Mouse (Mus musculus): ENCODE measurements around the gene Tmem151a.

DNA sequence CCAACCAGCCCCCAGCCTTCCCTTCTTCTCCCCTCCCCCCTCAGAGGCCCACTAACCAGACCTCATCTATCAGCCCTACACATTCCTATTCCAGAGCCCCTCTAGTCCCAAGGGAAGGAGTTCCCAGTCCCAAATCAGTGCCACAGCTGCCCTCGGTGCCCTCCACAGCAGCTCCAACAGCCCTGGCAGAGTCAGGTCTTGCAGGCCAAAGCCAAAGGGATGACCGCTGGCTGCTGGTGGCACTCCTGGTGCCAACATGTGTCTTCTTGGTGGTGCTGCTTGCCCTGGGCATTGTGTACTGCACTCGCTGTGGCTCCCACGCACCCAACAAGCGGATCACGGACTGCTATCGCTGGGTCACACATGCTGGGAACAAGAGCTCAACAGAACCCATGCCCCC lies 15.4 kb downstream of the Tmem151a start:
- TF ChIP-seq MAX (IDR thresholded peaks at IDR 0.05; ENCODE audit: low read depth): no peak
- TF ChIP-seq TCF3 (IDR thresholded peaks at IDR 0.05; ENCODE audit: insufficient read length, low read depth): no peak
- no peak for TF ChIP-seq USF1 (IDR thresholded peaks at IDR 0.05; ENCODE audit: low read depth)
- TF ChIP-seq POLR2A (IDR thresholded peaks at IDR 0.05; ENCODE audit: insufficient read length, low read depth): no peak
- TF ChIP-seq TCF12 (IDR thresholded peaks at IDR 0.05; ENCODE audit: insufficient read depth, poor library complexity, severe bottlenecking): no peak
- TF ChIP-seq POLR2AphosphoS2 (IDR thresholded peaks at IDR 0.05; ENCODE audit: insufficient read length, low read depth): no peak
